Mouse (Mus musculus) testis, adult 2 months (tissue): ENCODE measurements around the gene Zfp143.

Experiments used
- CTCF ChIP-seq: fragments of 200-500 bp; IDR thresholded peaks from 2 replicates; pipeline ENCODE4 v1.5.1; 2012; ENCODE audit warnings: low read depth, mild to moderate bottlenecking, inconsistent platforms, low read length, moderate library complexity; ENCODE audit not compliant: control insufficient read depth, insufficient read depth, insufficient replicate concordance
- POLR2A ChIP-seq: fragments of 200-500 bp; IDR thresholded peaks from 2 replicates; pipeline ENCODE4 v1.6.1; 2012; ENCODE audit warnings: low read depth, mild to moderate bottlenecking, inconsistent platforms, low read length, moderate library complexity; ENCODE audit not compliant: control insufficient read depth

GRCm38 (mm10) chr7:110018631-110019482, 42.2 kb upstream of the Zfp143 start:
- TF ChIP-seq POLR2A = no peak
- TF ChIP-seq CTCF = no peak
